In the genomic region with DNA sequence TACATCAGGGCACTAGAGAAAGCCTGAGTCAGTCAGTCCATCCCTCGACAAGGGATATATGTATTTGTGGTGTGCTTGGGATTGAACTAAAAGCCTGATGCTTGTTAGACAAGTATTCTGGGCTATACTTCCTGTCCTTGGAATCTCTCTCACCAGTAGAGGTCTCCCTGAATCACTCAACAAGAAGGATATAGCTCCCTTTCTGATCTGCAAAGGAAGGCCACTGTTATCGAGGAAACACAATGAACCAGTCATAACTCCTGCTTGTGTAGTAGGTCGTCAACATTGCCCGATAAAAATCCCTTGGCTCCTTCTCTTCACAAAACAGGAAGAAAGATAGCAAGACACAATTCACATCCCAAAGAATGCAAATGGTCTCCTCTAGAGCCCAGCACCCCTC, we compare ENCODE assay signal across 14 mouse cellular contexts.
DNase-seq lines count a peak whose midpoint lies in the region; TF ChIP-seq lines count a peak whose summit lies in the region.
"Had no signal": no experiment of that assay in that cellular context is flagged by ENCODE, and none has a peak within 500 bp of the region (broad histone marks: within the 10 kb centered on the region; RNA-seq: fewer than 3 reads in every experiment).

No protein-coding gene starts in this region.

- no peak overlapping the region for H3K27ac ChIP-seq in gastrocnemius, adult 2 months
- no peak overlapping the region for H3K27ac ChIP-seq in left cerebral cortex, adult 2 months
- H3K27ac ChIP-seq: kidney, embryonic 15.5 days; limb, embryonic 15.5 days; midbrain, embryonic 12.5 days; neural tube, embryonic 15.5 days; stomach, embryonic 15.5 days had no signal

- H3K4me3 ChIP-seq in gastrocnemius, adult 2 months: no peak overlapping the region
- H3K4me3 ChIP-seq in left cerebral cortex, adult 2 months: no peak overlapping the region
- H3K4me3 ChIP-seq: kidney, embryonic 15.5 days; limb, embryonic 15.5 days; midbrain, embryonic 12.5 days; neural tube, embryonic 15.5 days; stomach, embryonic 15.5 days had no signal

- intact Hi-C loops in gastrocnemius, adult 2 months (cut with DNase I): no loop called here
- intact Hi-C loops in left cerebral cortex, adult 2 months (cut with DNase I): loop anchor here (10.0 kb wide), 1 partner anchor 143 kb away; no protein-coding TSS in a partner anchor

- TF ChIP-seq CTCF in gastrocnemius, adult 2 months (IDR thresholded peaks at IDR 0.05): peak; percentile 36
- peak; percentile 41 for TF ChIP-seq CTCF in left cerebral cortex, adult 2 months (IDR thresholded peaks at IDR 0.05)

- DNase-seq in gastrocnemius, adult 2 months: no peak
- no peak for DNase-seq in gastrocnemius, postnatal 10 days
- DNase-seq in left cerebral cortex, adult 2 months (ENCODE audit: extremely low spot score in 1 of 2, low spot score in 2 of 2): no peak
- no peak for DNase-seq in left cerebral cortex, adult 11 months (ENCODE audit: low spot score)
- DNase-seq in ES-CJ7 (ENCODE audit: low read depth, low spot score) (peak; percentile 38), MN1 (ENCODE audit: low spot score) (no peak)
- DNase-seq in lung, postnatal 36 days: peak; percentile 41
- DNase-seq in right cerebral cortex, postnatal 25 days: no peak
- DNase-seq: right cerebral cortex, postnatal 14 days had no signal

Comparison
In these comparisons a context has a peak if more than half of its experiments do, and no peak if none do; other contexts are left out.
1. DNase-seq: peak in ES-CJ7 (single experiment) and lung, postnatal 36 days (single experiment); none in gastrocnemius, adult 2 months (single experiment), gastrocnemius, postnatal 10 days (single experiment), left cerebral cortex, adult 2 months (0 of 2), left cerebral cortex, adult 11 months (single experiment), MN1 (single experiment) and right cerebral cortex, postnatal 25 days (single experiment).